Mouse (Mus musculus): ENCODE results near the gene H2-DMa. TPM values are rescaled to one million over a fixed set of nuclear protein-coding genes. Genes with fewer than 3 reads are reported as not detected.

H2-DMa gene
- polyA plus RNA-seq, 1 experiment from 2014 or later: 13.8 TPM

DNA sequence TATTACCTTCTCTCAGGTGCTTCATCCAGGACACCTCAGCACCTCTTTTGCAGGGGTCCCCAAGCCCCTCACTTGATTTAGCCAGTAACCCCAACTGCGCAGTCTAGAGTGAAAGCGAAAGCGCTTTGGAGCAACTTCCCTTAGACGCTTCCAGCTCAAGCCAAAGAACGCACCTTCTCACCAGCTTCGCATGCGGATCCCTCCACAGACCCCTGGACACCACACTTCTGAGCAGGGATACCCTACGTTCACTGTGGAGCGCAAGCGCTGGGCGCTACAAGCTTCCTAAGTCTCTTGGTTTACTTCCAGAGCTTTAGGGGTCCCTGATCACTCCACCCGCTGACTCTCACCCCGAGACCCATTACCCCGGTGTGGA, 67.5 kb downstream of the H2-DMa start:
- Histone ChIP-seq H3K9me3 (ENCODE audit: control insufficient read depth, low read length) (no peaks in the 10 kb centered on the region), H3K4me1 (replicated peaks; ENCODE audit: control insufficient read depth, insufficient read depth, low read length) (peaks cover 7% of the 10 kb centered on the region), H3K27me3 (ENCODE audit: control insufficient read depth, insufficient read depth, low read length) (peaks cover 49% of the 10 kb centered on the region), H3K4me2 (replicated peaks; ENCODE audit: low read depth, low read length) (peak overlapping the region; percentile 78), H3K36me3 (ENCODE audit: control insufficient read depth, insufficient read depth, low read length) (no peaks in the 10 kb centered on the region), H3K9ac (ENCODE audit: low read depth, low read length) (0 out of 2 replicates have a peak overlapping the region, but pooled peaks have one; percentile 4), H3K4me3 (ENCODE audit: low read depth, low read length) (peak overlapping the region; percentile 36), H3K27ac (ENCODE audit: low read depth, low read length) (no peak overlapping the region)
- WGBS: 3% methylated on average over 14 of the region's 14 CpGs
- ATAC-seq (ENCODE audit: low FRiP score) (no peak; the same call in 1 of the 2 replicates), DNase-seq (ENCODE audit: low spot score) (no peak)

DNA sequence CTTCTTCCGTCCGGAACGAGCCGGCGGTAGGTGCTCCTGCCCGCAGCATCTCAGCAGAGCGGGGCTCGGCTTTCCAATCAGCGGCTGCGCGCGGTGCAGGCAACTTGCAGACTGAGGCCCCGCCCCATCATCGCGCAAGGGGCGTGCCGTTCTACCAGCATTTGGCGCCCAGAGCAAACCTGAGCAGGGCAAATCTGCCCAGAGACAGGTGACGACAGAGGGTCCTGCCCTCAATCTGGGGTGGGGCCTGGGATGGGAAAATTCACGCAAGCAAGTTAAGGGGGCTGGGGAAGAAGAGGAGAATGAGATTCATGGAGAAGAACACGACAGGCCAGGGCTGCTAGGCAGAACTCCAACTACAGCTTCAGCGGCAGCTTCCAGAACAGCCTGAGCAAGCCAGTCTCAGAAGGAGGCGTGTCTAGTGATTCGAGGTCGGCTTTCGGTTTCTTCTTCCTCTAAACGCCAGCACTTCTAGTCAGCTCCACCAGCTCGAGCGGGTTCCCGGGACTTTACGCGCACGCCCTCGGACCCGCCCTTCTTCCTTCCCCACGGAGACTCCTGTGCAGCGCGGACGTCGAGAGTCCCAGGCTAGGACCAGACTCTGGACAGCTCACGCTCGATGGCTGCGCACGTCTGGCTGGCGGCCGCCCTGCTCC, 68.0 kb downstream of the H2-DMa start, which contains the start of the genes Tap1 and Psmb9:
TSS of gene Tap1 (plus strand) at position 293 of the 656 bp plus-strand sequence.
TSS of gene Psmb9 (minus strand) at position 504 of the 656 bp plus-strand sequence.
- WGBS: under 1% methylated on average over 46 of the region's 46 CpGs
- peak; percentile 90 for ATAC-seq (ENCODE audit: low FRiP score)
- H3K27ac ChIP-seq (ENCODE audit: low read depth, low read length): no peak within 1 kb of the TSS
- peak within 1 kb of the TSS; percentile 36 for H3K4me3 ChIP-seq (ENCODE audit: low read depth, low read length)
- no peaks in the 10 kb centered on the region for H3K36me3 ChIP-seq (ENCODE audit: control insufficient read depth, insufficient read depth, low read length)
- H3K9ac ChIP-seq (ENCODE audit: low read depth, low read length): peak within 1 kb of the TSS; percentile 23; the same call in 1 of the 2 replicates
- H3K4me1 ChIP-seq (replicated peaks; ENCODE audit: control insufficient read depth, insufficient read depth, low read length): peaks cover 7% of the 10 kb centered on the region
- H3K9me3 ChIP-seq (ENCODE audit: control insufficient read depth, low read length): no peaks in the 10 kb centered on the region
- H3K4me2 ChIP-seq (replicated peaks; ENCODE audit: low read depth, low read length): peak within 1 kb of the TSS; percentile 78
- peak; percentile 92 for DNase-seq (ENCODE audit: low spot score)
- H3K27me3 ChIP-seq (ENCODE audit: control insufficient read depth, insufficient read depth, low read length): peaks cover 49% of the 10 kb centered on the region

DNA sequence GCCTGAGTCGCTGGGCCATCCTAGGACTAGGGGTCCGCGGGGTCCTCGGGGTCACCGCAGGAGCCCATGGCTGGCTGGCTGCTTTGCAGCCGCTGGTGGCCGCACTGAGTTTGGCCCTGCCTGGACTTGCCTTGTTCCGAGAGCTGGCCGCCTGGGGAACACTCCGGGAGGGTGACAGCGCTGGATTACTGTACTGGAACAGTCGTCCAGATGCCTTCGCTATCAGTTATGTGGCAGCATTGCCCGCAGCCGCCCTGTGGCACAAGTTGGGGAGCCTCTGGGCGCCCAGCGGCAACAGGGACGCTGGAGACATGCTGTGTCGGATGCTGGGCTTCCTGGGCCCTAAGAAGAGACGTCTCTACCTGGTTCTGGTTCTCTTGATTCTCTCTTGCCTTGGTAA, 68.7 kb downstream of the H2-DMa start:
- Histone ChIP-seq H3K9me3 (ENCODE audit: control insufficient read depth, low read length) (no peaks in the 10 kb centered on the region), H3K4me3 (ENCODE audit: low read depth, low read length) (peak overlapping the region; percentile 36), H3K9ac (ENCODE audit: low read depth, low read length) (peak overlapping the region; percentile 23; the same call in 1 of the 2 replicates), H3K27ac (ENCODE audit: low read depth, low read length) (no peak overlapping the region), H3K27me3 (ENCODE audit: control insufficient read depth, insufficient read depth, low read length) (peaks cover 55% of the 10 kb centered on the region), H3K4me2 (replicated peaks; ENCODE audit: low read depth, low read length) (peak overlapping the region; percentile 78), H3K4me1 (replicated peaks; ENCODE audit: control insufficient read depth, insufficient read depth, low read length) (peaks cover 7% of the 10 kb centered on the region), H3K36me3 (ENCODE audit: control insufficient read depth, insufficient read depth, low read length) (no peaks in the 10 kb centered on the region)
- WGBS: 5% methylated on average over 20 of the region's 20 CpGs
- peak; percentile 38 for ATAC-seq (ENCODE audit: low FRiP score)
- no peak for DNase-seq (ENCODE audit: low spot score)

Other genes starting within 250 kb of the H2-DMa start
- gene Gm7029, start 245.7 kb upstream of the H2-DMa start, polyA plus RNA-seq (2014; fragmentation: Nextera tagmentation; extraction: Ambion mirVana): not detected in 2 replicates
- 5.3 and 9.9 TPM in 2 replicates for gene Kifc1, start 228.9 kb upstream of the H2-DMa start, polyA plus RNA-seq (2014; fragmentation: Nextera tagmentation; extraction: Ambion mirVana)
- gene Platr17, start 214.4 kb upstream of the H2-DMa start, polyA plus RNA-seq (2014; fragmentation: Nextera tagmentation; extraction: Ambion mirVana): 0.86 TPM in 1 of 2 replicates, not detected in the other
- gene Daxx, start 210.1 kb upstream of the H2-DMa start, polyA plus RNA-seq (2014; fragmentation: Nextera tagmentation; extraction: Ambion mirVana): 47.0 and 60.0 TPM in 2 replicates
- 14.5 and 16.6 TPM in 2 replicates for gene Tapbp, start 203.6 kb upstream of the H2-DMa start, polyA plus RNA-seq (2014; fragmentation: Nextera tagmentation; extraction: Ambion mirVana)
- 8.1 and 9.3 TPM in 2 replicates for gene Zbtb22, start 203.6 kb upstream of the H2-DMa start, polyA plus RNA-seq (2014; fragmentation: Nextera tagmentation; extraction: Ambion mirVana)
- gene Rgl2, start 190.0 kb upstream of the H2-DMa start, polyA plus RNA-seq (2014; fragmentation: Nextera tagmentation; extraction: Ambion mirVana): 32.5 and 32.9 TPM in 2 replicates
- gene Pfdn6, start 179.2 kb upstream of the H2-DMa start, polyA plus RNA-seq (2014; fragmentation: Nextera tagmentation; extraction: Ambion mirVana): 201 and 205 TPM in 2 replicates
- gene Wdr46, start 178.9 kb upstream of the H2-DMa start, polyA plus RNA-seq (2014; fragmentation: Nextera tagmentation; extraction: Ambion mirVana): 26.8 and 29.4 TPM in 2 replicates
- gene B3galt4, start 168.1 kb upstream of the H2-DMa start, polyA plus RNA-seq (2014; fragmentation: Nextera tagmentation; extraction: Ambion mirVana): 4.8 and 5.3 TPM in 2 replicates
- 38.2 and 39.4 TPM in 2 replicates for gene Vps52, start 163.7 kb upstream of the H2-DMa start, polyA plus RNA-seq (2014; fragmentation: Nextera tagmentation; extraction: Ambion mirVana)
- 1,221 and 1,241 TPM in 2 replicates for gene Rps18, start 163.5 kb upstream of the H2-DMa start, polyA plus RNA-seq (2014; fragmentation: Nextera tagmentation; extraction: Ambion mirVana)
- gene H2-K1, start 119.2 kb upstream of the H2-DMa start, polyA plus RNA-seq (2014; fragmentation: Nextera tagmentation; extraction: Ambion mirVana): 18.7 and 19.4 TPM in 2 replicates
- 5.9 and 6.3 TPM in 2 replicates for gene Ring1, start 94.9 kb upstream of the H2-DMa start, polyA plus RNA-seq (2014; fragmentation: Nextera tagmentation; extraction: Ambion mirVana)
- 50.5 and 54.8 TPM in 2 replicates for gene H2-Ke6, start 91.5 kb upstream of the H2-DMa start, polyA plus RNA-seq (2014; fragmentation: Nextera tagmentation; extraction: Ambion mirVana)
- 75.9 and 80.3 TPM in 2 replicates for gene Slc39a7, start 87.9 kb upstream of the H2-DMa start, polyA plus RNA-seq (2014; fragmentation: Nextera tagmentation; extraction: Ambion mirVana)
- gene Rxrb, start 87.7 kb upstream of the H2-DMa start, polyA plus RNA-seq (2014; fragmentation: Nextera tagmentation; extraction: Ambion mirVana): 16.3 and 16.8 TPM in 2 replicates
- 0.91 and 1.4 TPM in 2 replicates for gene Col11a2, start 80.1 kb upstream of the H2-DMa start, polyA plus RNA-seq (2014; fragmentation: Nextera tagmentation; extraction: Ambion mirVana)
- 0.26 and 0.32 TPM in 2 replicates for gene H2-Oa, start 27.2 kb upstream of the H2-DMa start, polyA plus RNA-seq (2014; fragmentation: Nextera tagmentation; extraction: Ambion mirVana)
- gene Brd2, start 3.1 kb downstream of the H2-DMa start, polyA plus RNA-seq (2014; fragmentation: Nextera tagmentation; extraction: Ambion mirVana): 113 and 159 TPM in 2 replicates
- not detected in 2 replicates for gene H2-DMb2, start 23.8 kb downstream of the H2-DMa start, polyA plus RNA-seq (2014; fragmentation: Nextera tagmentation; extraction: Ambion mirVana)
- 0.29 and 0.94 TPM in 2 replicates for gene H2-DMb1, start 33.5 kb downstream of the H2-DMa start, polyA plus RNA-seq (2014; fragmentation: Nextera tagmentation; extraction: Ambion mirVana)
- 1.0 and 1.1 TPM in 2 replicates for gene Tap1, start 68.0 kb downstream of the H2-DMa start, polyA plus RNA-seq (2014; fragmentation: Nextera tagmentation; extraction: Ambion mirVana)
- 0.42 and 1.1 TPM in 2 replicates for gene Psmb9, start 68.2 kb downstream of the H2-DMa start, polyA plus RNA-seq (2014; fragmentation: Nextera tagmentation; extraction: Ambion mirVana)
- gene Psmb8, start 78.2 kb downstream of the H2-DMa start, polyA plus RNA-seq (2014; fragmentation: Nextera tagmentation; extraction: Ambion mirVana): 1.3 and 1.9 TPM in 2 replicates
- 0.19 and 0.50 TPM in 2 replicates for gene Tap2, start 84.0 kb downstream of the H2-DMa start, polyA plus RNA-seq (2014; fragmentation: Nextera tagmentation; extraction: Ambion mirVana)
- not detected in 2 replicates for gene H2-Ob, start 119.4 kb downstream of the H2-DMa start, polyA plus RNA-seq (2014; fragmentation: Nextera tagmentation; extraction: Ambion mirVana)
- gene H2-Ab1, start 138.1 kb downstream of the H2-DMa start, polyA plus RNA-seq (2014; fragmentation: Nextera tagmentation; extraction: Ambion mirVana): 2.4 and 3.1 TPM in 2 replicates
- not detected in 2 replicates for gene H2-Aa, start 168.3 kb downstream of the H2-DMa start, polyA plus RNA-seq (2014; fragmentation: Nextera tagmentation; extraction: Ambion mirVana)
- 1.3 and 2.5 TPM in 2 replicates for gene H2-Eb1, start 186.3 kb downstream of the H2-DMa start, polyA plus RNA-seq (2014; fragmentation: Nextera tagmentation; extraction: Ambion mirVana)
- gene H2-Eb2, start 206.1 kb downstream of the H2-DMa start, polyA plus RNA-seq (2014; fragmentation: Nextera tagmentation; extraction: Ambion mirVana): not detected in 2 replicates
- 0.13 TPM in 1 of 2 replicates, not detected in the other for gene Btnl2, start 235.3 kb downstream of the H2-DMa start, polyA plus RNA-seq (2014; fragmentation: Nextera tagmentation; extraction: Ambion mirVana)

All from hindbrain, embryonic 11.5 days (tissue).